Mouse (Mus musculus): ENCODE measurements around the gene Asic3.

GRCm38 (mm10) chr5:24443927-24444326, 30.7 kb downstream of the Asic3 start:
- no peak for TF ChIP-seq POLR2A (IDR thresholded peaks at IDR 0.05; ENCODE audit: low read depth, low read length)
- no peak for TF ChIP-seq CTCF (IDR thresholded peaks at IDR 0.05; ENCODE audit: extremely low read depth, insufficient read length, insufficient replicate concordance, low read depth, low read length)
